Mouse (Mus musculus) heart, embryonic 15.5 days (tissue): ENCODE data around the gene Map3k1. TPM values are rescaled to one million over a fixed set of nuclear protein-coding genes. Genes with fewer than 3 reads are reported as not detected.

Experiments used
- ATAC-seq: fragments of 200-750 bp; cut with Nextera tagmentation; replicated peaks from 2 replicates; pipeline ENCODE4 v1.8.0; 2017; ENCODE audit warnings: low read depth, moderate TSS enrichment; ENCODE audit not compliant: insufficient number of reproducible peaks, insufficient read depth, low FRiP score
- H3K27ac ChIP-seq: fragments of 300-500 bp; sonication (generic); 2 replicates; pipeline ENCODE4 v1.5.1; 2015; ENCODE audit warnings: mild to moderate bottlenecking, inconsistent platforms
- H3K27me3 ChIP-seq: fragments of 300-500 bp; sonication (generic); 2 replicates; pipeline ENCODE4 v1.6.1; 2015; ENCODE audit warnings: inconsistent platforms
- H3K36me3 ChIP-seq: fragments of 300-500 bp; sonication (generic); 2 replicates; pipeline ENCODE4 v1.6.1; 2015; ENCODE audit warnings: mild to moderate bottlenecking, inconsistent platforms
- H3K4me1 ChIP-seq: fragments of 300-500 bp; sonication (generic); replicated peaks from 2 replicates; pipeline ENCODE4 v1.6.1; 2015; ENCODE audit warnings: inconsistent platforms
- H3K4me2 ChIP-seq: fragments of 300-500 bp; sonication (generic); 2 replicates; pipeline ENCODE4 v1.6.1; 2015; ENCODE audit warnings: inconsistent platforms, mild to moderate bottlenecking, moderate library complexity
- H3K4me3 ChIP-seq: fragments of 300-500 bp; sonication (generic); 2 replicates; pipeline ENCODE4 v1.5.1; 2015; ENCODE audit warnings: mild to moderate bottlenecking, inconsistent platforms
- H3K9ac ChIP-seq: fragments of 300-500 bp; sonication (generic); 2 replicates; pipeline ENCODE4 v1.6.1; 2015; ENCODE audit warnings: mild to moderate bottlenecking, inconsistent platforms
- H3K9me3 ChIP-seq: fragments of 300-500 bp; sonication (generic); replicated peaks from 2 replicates; pipeline ENCODE4 v1.6.1; 2016; ENCODE audit warnings: inconsistent platforms
- WGBS: fragments of 180-500 bp; shearing (Covaris S2); methylation state at CpG from one replicate; pipeline ENCODE4 v1.1.7; 2015; ENCODE audit warnings: mixed read lengths; 5-methylcytosine and 5-hydroxymethylcytosine counted together
- polyA plus RNA-seq: library from polyadenylated mRNA; unstranded; fragments of >200 nt; fragmentation: Nextera tagmentation; extraction: Ambion mirVana; gene quantifications from 2 replicates; pipeline ENCODE4 v1.2.1, GENCODE M21; 2015

The Map3k1 gene
- polyA plus RNA-seq = 11.4 and 11.7 TPM in 2 replicates

DNA sequence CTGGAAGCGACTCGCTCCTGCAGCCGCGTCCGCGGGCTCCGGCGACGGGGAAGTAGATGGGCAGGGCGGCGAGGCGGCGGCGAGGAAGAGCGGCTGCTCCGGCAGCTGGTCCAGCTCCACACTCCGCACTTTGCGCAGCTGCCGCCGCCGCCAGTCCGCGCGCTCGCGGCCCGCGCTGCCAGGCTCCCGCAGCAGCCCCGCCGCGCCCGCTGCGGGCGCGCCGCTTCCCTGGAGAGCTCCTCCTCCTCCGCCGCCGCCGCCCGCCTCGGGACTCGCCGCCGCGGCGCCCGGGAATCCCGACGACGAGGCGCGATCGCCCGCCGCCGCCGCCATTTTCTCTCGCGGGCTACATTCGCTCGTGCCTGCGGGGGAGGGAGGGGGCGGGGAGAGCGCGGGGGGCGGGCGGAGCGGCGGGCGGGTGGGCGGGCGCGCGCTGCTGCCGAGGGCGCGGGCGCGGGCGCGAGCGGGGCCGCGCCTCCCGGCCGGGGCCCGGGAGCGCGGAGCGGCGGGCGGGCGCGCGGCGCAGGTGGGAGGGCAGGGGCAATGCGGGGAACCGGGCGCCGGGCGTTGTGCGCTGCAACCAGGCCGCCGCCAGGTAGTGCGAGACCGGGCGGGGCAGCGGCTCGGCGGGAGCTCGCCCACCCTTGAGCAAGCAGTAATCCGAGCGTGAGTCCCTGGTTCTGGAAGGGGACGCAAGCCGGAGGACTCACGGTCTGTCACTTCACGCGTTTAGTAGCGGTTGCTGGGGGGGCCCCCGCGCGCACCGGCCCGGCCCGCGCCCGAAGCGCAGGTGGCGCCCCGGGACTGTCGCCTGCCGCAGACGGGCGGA, at the start of gene Map3k1:
Gene Map3k1, minus strand, starts transcription at position 357 of the 829 bp plus-strand sequence.
- H3K9ac ChIP-seq = peak within 1 kb of the TSS; percentile 85
- WGBS = under 1% methylated on average over 64 of the region's 136 CpGs
- no peaks in the 10 kb centered on the region for H3K36me3 ChIP-seq
- peaks cover 31% of the 10 kb centered on the region for H3K4me1 ChIP-seq
- H3K27ac ChIP-seq = peak within 1 kb of the TSS; percentile 98
- peak; percentile 75 for ATAC-seq
- H3K4me2 ChIP-seq = peak within 1 kb of the TSS; percentile 93
- H3K4me3 ChIP-seq = peak within 1 kb of the TSS; percentile 89
- no peaks in the 10 kb centered on the region for H3K27me3 ChIP-seq
- H3K9me3 ChIP-seq = no peaks in the 10 kb centered on the region

DNA sequence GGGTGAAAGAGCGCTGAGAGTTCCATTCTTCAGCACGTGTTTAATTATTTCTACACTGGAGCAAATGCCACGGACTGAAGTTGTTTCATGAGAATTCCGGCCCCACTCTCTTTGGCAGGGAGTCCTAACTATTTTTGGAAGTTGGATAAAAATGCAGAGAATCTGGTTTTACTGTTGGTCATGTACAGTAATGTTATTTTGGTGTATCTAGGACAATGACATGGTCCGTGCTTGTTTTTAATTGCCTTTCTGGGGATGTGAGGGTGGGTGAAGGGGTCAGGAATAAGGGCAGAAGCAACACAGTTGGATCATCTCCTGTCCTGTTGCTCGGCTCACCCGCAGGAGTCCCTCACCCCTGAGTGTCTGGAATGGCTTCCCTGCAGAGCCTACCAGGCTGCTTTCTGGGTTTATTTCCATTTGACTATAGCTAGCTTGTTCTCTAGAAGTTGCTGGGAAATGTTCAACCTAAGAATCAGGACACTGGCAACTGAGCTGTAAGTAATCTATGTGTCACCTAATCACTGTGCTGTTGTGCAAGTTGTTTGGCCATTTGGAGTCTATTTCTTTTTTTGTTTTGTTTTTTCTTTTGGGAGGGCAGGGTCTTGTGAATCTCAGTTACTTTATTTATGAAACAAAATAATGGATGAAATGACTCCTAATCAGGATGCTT, 48.1 kb upstream of the Map3k1 start:
- no peak overlapping the region for H3K4me3 ChIP-seq
- no peaks in the 10 kb centered on the region for H3K27me3 ChIP-seq
- 54% methylated on average over 7 of the region's 7 CpGs for WGBS
- no peaks in the 10 kb centered on the region for H3K4me1 ChIP-seq
- no peak overlapping the region; the same call in 1 of the 2 replicates for H3K4me2 ChIP-seq
- H3K36me3 ChIP-seq = no peaks in the 10 kb centered on the region
- H3K9me3 ChIP-seq = no peaks in the 10 kb centered on the region
- ATAC-seq = no peak
- H3K27ac ChIP-seq = peak overlapping the region; percentile 70
- no peak overlapping the region for H3K9ac ChIP-seq

DNA sequence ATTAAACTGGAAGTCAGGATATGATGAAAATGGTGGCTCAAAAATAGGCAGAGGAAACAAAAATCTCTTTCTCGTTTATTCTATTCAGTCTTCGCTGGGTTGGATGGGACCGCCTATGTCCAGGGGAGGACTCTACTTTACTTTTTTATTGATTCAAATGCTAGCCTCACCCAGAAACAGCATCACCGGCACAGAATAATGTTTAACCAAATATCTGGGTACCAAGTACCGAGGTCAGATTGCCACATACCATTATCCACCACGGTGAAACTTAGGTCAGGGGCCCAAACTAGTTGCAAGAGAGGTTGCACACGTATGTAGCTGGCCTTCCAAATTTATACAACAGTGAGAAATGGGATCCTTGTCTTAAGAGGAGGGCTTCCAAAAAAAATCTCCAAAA, 47.4 kb upstream of the Map3k1 start:
- H3K4me2 ChIP-seq = no peak overlapping the region
- H3K27ac ChIP-seq = 0 out of 2 replicates have a peak overlapping the region, but pooled peaks have one; percentile 70
- ATAC-seq = no peak

DNA sequence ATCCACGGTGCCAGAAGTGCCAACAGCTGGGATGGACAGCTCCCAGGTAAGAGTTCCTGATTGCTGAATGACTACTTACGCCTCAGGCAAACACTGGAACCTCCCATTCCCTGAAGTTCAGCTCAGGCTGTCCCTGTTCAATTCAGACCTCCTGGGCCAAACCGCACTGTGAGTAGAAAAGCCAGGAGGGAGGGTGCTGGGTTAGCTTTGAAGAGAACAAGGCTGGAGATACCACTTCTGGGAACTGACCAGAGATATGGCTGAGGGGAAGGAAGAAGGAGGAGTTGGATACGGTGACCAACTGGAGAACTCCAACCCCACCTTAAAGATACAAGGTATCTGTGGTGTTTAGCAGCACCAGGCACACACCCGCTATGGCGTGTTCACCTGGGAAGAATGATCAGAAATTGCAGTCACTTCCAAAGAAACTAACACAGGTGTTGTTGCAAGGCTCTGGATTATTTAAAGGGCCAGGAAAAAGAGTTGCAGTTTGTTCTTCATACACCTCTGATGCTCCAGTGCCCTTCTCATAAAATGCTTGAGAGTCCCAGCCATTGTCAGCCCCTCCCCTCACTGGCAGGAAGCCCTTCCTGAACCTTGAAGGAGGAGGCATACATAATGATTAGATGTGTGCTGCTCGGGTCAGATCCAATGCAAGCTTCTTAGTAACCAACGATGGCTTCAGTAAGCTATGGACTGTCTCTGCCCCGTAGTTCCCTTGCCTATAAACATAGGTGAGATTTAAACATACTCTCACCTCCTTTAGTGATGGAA, 43.8 kb upstream of the Map3k1 start:
- H3K4me2 ChIP-seq = no peak overlapping the region
- no peak overlapping the region for H3K9ac ChIP-seq
- no peaks in the 10 kb centered on the region for H3K9me3 ChIP-seq
- H3K4me3 ChIP-seq = no peak overlapping the region
- no peak for ATAC-seq
- 81% methylated on average over 9 of the region's 9 CpGs for WGBS
- no peaks in the 10 kb centered on the region for H3K36me3 ChIP-seq
- no peaks in the 10 kb centered on the region for H3K27me3 ChIP-seq
- no peak overlapping the region for H3K27ac ChIP-seq
- H3K4me1 ChIP-seq = no peaks in the 10 kb centered on the region

More for the DNA sequence above, 47.4 kb upstream of the Map3k1 start:
- no peaks in the 10 kb centered on the region for H3K9me3 ChIP-seq
- H3K36me3 ChIP-seq = no peaks in the 10 kb centered on the region
- 84% methylated on average over 7 of the region's 7 CpGs for WGBS
- no peaks in the 10 kb centered on the region for H3K4me1 ChIP-seq
- H3K9ac ChIP-seq = no peak overlapping the region
- H3K27me3 ChIP-seq = no peaks in the 10 kb centered on the region
- H3K4me3 ChIP-seq = no peak overlapping the region

DNA sequence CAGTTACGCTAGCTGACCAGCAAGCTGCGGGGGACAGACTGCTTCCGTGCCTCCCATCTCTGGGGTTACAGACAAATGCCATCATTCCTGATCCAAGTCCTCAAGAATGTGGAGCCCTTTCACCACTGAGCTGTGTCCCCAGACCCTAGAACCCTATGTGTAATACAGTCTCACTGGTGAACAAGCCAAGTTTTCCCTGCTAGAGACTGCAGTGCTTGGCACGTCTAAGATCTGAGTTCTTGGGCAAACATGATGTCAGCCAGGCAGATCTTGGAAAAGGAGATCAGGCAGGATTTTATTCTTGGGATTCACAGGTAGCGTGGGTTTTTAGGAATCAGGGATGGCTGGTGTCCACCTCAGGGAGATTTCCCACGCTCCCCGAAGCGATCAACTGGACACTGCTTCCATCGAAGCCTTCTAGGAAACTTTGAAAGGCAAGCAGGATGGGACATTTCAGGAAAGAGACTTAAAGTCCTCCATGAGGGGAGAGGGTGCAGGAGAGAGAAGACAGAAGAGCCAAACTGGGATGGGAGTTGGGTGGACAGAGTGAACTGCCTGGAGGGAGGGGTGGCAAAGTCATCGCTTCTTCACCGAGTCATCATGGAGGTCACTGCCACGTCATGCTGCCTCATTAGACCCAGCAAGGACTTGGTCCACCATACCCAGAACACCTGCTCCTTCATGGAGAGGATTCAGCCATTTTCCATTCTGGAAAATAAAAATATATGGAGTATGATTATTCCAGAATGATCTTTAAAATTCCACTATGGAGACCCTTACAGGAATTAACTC, 41.4 kb upstream of the Map3k1 start:
- WGBS = 90% methylated on average over 12 of the region's 12 CpGs
- Histone ChIP-seq H3K4me3 (no peak overlapping the region), H3K9ac (no peak overlapping the region), H3K9me3 (no peaks in the 10 kb centered on the region), H3K36me3 (no peaks in the 10 kb centered on the region), H3K27ac (no peak overlapping the region), H3K4me1 (no peaks in the 10 kb centered on the region), H3K4me2 (no peak overlapping the region), H3K27me3 (no peaks in the 10 kb centered on the region)
- ATAC-seq = no peak

DNA sequence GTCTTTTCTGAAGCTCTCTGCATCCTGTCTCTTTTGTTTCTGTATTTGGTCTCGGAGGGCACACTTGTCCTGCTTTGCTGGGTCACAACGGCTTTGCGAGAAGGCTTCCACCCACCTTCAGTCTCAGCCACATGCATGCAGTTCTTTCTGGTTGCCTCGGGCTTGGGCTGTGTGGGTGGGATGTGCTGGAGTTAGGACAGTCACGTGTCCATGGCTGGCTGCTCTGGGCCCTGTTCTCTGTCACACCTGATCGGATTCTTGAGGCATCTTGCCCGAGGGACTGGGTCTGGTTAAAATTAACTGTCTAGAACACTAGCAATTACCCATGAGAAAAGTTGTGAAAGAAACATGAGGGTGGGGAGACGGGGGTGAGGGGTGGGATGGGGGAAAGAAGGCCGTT, 36.7 kb upstream of the Map3k1 start:
- H3K36me3 ChIP-seq = no peaks in the 10 kb centered on the region
- H3K9me3 ChIP-seq = no peaks in the 10 kb centered on the region
- no peak overlapping the region for H3K4me3 ChIP-seq
- no peak for ATAC-seq
- H3K9ac ChIP-seq = no peak overlapping the region
- no peaks in the 10 kb centered on the region for H3K4me1 ChIP-seq
- H3K27ac ChIP-seq = no peak overlapping the region
- 44% methylated on average over 9 of the region's 9 CpGs for WGBS
- H3K4me2 ChIP-seq = no peak overlapping the region
- H3K27me3 ChIP-seq = no peaks in the 10 kb centered on the region

DNA sequence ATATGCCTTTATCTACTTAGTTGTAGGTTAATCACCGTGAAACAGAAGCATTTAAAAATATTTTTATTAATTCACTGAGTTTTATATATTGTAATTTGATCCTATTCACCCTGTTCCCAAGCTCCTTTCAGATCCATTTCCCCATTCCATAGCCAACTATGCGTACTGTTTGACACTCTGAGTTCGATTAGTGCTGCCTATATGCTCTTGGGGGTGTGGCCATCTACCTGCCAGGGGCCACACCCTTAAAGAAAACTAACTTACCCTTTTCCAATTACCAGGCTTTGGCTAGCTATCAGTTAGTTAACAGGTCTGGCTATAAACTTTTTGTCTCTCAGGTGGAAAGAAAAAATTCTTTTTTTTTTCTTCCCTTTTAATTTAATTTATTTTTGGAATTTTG, 35.5 kb upstream of the Map3k1 start:
- WGBS = 83% methylated on average over 3 of the region's 3 CpGs
- no peak for ATAC-seq

DNA sequence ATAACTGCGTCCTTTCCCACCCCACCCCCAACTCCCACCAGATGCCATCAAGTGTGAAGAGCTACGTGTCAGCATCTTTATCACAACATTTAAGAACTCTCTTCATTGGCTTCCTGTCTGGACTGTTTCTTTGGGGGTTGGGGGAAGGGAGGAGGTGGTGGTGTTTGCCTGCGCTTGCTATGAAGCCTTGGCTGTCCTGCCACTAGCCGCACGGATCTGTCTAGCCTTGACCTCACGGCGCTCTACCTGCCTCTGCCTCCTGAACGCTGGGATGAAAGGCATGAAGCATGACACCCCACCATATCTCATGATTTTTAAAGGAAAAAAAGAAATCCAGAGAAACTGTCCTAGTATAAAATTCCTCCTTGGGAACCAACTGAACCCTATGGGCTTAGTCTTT, 27.0 kb upstream of the Map3k1 start:
- Histone ChIP-seq H3K36me3 (no peaks in the 10 kb centered on the region), H3K27me3 (no peaks in the 10 kb centered on the region), H3K4me1 (0 out of 2 replicates have a peak, but pooled peaks cover 3% of the 10 kb centered on the region), H3K27ac (no peak overlapping the region), H3K9me3 (no peaks in the 10 kb centered on the region), H3K4me3 (no peak overlapping the region), H3K4me2 (no peak overlapping the region), H3K9ac (no peak overlapping the region)
- WGBS = 29% methylated on average over 8 of the region's 8 CpGs
- ATAC-seq = no peak

More for the DNA sequence above, 35.5 kb upstream of the Map3k1 start:
- Histone ChIP-seq H3K4me3 (no peak overlapping the region), H3K9me3 (no peaks in the 10 kb centered on the region), H3K27ac (no peak overlapping the region), H3K27me3 (no peaks in the 10 kb centered on the region), H3K4me2 (no peak overlapping the region), H3K36me3 (no peaks in the 10 kb centered on the region), H3K4me1 (no peaks in the 10 kb centered on the region), H3K9ac (no peak overlapping the region)

DNA sequence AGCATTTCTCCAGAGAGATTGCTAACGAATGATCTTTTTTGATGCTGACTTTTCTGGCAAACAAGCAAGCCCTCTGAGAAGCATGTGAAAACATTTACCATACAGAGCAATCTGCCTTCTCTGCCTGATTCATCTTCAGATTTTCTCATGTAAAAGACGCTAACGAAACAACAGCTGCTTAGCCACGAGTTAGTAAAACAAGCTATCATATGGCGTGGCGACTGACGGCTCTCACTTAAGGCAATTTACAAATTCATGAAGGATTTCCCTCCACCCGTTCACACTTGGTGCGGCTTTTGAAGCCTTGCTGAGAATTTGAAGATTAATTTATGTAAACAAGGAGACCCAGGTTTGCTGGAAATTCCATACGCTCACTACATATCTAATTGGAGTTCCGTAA, 25.8 kb upstream of the Map3k1 start:
- no peaks in the 10 kb centered on the region for H3K36me3 ChIP-seq
- WGBS = 61% methylated on average over 11 of the region's 11 CpGs
- H3K27ac ChIP-seq = no peak overlapping the region
- H3K9me3 ChIP-seq = no peaks in the 10 kb centered on the region
- no peak overlapping the region for H3K4me3 ChIP-seq
- no peak for ATAC-seq
- 0 out of 2 replicates have a peak, but pooled peaks cover 3% of the 10 kb centered on the region for H3K4me1 ChIP-seq
- no peaks in the 10 kb centered on the region for H3K27me3 ChIP-seq
- no peak overlapping the region for H3K9ac ChIP-seq
- no peak overlapping the region for H3K4me2 ChIP-seq

DNA sequence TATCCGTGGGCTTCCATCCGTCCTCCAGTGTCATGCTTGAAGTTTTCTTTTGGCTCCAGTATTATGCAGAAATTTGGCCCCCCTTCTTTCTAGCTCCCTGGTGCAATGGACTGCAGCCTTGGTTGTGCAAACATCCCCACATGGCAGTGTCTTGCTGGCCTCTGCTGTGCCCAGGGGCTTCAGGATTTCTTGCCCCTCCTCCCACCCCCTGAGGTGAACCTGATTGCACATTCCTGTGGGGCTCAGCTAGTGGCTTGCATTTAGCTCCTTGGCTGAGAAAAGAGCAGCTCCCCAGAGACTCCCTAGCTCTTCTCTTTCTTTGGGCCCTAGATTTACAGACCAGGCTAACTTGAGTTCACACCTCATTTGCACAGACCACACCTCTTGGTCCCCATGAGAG, 20.7 kb upstream of the Map3k1 start:
- Histone ChIP-seq H3K27ac (no peak overlapping the region), H3K9ac (no peak overlapping the region), H3K9me3 (no peaks in the 10 kb centered on the region), H3K4me1 (no peaks in the 10 kb centered on the region), H3K4me3 (no peak overlapping the region), H3K4me2 (no peak overlapping the region), H3K27me3 (no peaks in the 10 kb centered on the region), H3K36me3 (no peaks in the 10 kb centered on the region)
- no peak for ATAC-seq
- 47% methylated on average over 2 of the region's 2 CpGs for WGBS
